Mouse (Mus musculus): ENCODE measurements around the gene Tbc1d22a. TPM values are rescaled to one million over a fixed set of nuclear protein-coding genes. Genes with fewer than 3 reads are reported as not detected.

The Tbc1d22a gene
- polyA plus RNA-seq, 1 experiment from 2014 or later = 9.1 TPM

GRCm38 (mm10) chr15:86168941-86169816 is 45.1 kb upstream of the Tbc1d22a start:
- H3K36me3 ChIP-seq (ENCODE audit: control insufficient read depth, insufficient read depth, low read length) = peaks cover 8% of the 10 kb centered on the region
- H3K9me3 ChIP-seq (ENCODE audit: control insufficient read depth, low read length) = no peaks in the 10 kb centered on the region
- H3K27ac ChIP-seq (replicated peaks in 1 of 2; ENCODE audit: control insufficient read depth in 1 of 2, insufficient read depth in 1 of 2, low read depth in 2 of 2, low read length in 2 of 2) = peak overlapping the region; percentile 15 to 53; a peak in 2 of 4 replicates
- no peak overlapping the region for H3K4me2 ChIP-seq (ENCODE audit: low read length)
- H3K9ac ChIP-seq (ENCODE audit: low read length) = peak overlapping the region; percentile 46; the same call in 1 of the 2 replicates
- peaks cover 48 to 61% of the 10 kb centered on the region in 2 experiments for H3K4me1 ChIP-seq (ENCODE audit: control insufficient read depth in 2 of 2, insufficient read depth in 2 of 2, low read length in 2 of 2)
- no peaks in the 10 kb centered on the region for H3K27me3 ChIP-seq (ENCODE audit: control insufficient read depth, insufficient read depth, low read length)
- no peak for ATAC-seq (ENCODE audit: insufficient number of reproducible peaks, insufficient read depth, low FRiP score, low read depth)
- H3K4me3 ChIP-seq (ENCODE audit: control insufficient read depth in 1 of 2, insufficient read depth in 1 of 2, low read depth in 1 of 2, low read length in 2 of 2) = no peak overlapping the region
- 54% methylated on average over 12 of the region's 12 CpGs for WGBS

DNA sequence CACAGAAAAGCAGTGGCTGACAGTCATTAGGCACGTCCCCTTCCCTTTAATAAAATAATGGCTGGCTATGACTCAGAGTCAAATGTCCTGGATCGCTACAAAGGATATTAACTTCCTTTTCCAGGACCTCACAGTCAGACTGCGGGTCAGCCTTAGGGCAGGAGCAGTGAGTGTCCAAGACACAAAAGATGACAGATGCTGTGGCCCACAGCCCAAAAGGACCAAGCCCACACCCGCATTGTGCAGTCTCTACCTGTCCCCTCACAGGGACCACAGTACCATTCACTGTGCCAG is 44.5 kb upstream of the Tbc1d22a start:
- Histone ChIP-seq H3K4me2 (ENCODE audit: low read length) (no peak overlapping the region), H3K9ac (ENCODE audit: low read length) (no peak overlapping the region), H3K27ac (replicated peaks in 1 of 2; ENCODE audit: control insufficient read depth in 1 of 2, insufficient read depth in 1 of 2, low read depth in 2 of 2, low read length in 2 of 2) (peak overlapping the region in 1 of 2 experiments; percentile 53; a peak in 2 of 4 replicates), H3K27me3 (ENCODE audit: control insufficient read depth, insufficient read depth, low read length) (no peaks in the 10 kb centered on the region), H3K4me1 (ENCODE audit: control insufficient read depth in 2 of 2, insufficient read depth in 2 of 2, low read length in 2 of 2) (peaks cover 53 to 65% of the 10 kb centered on the region in 2 experiments), H3K9me3 (ENCODE audit: control insufficient read depth, low read length) (no peaks in the 10 kb centered on the region), H3K36me3 (ENCODE audit: control insufficient read depth, insufficient read depth, low read length) (peaks cover 2% of the 10 kb centered on the region), H3K4me3 (ENCODE audit: control insufficient read depth in 1 of 2, insufficient read depth in 1 of 2, low read depth in 1 of 2, low read length in 2 of 2) (no peak overlapping the region)
- 73% methylated on average over 4 of the region's 4 CpGs for WGBS
- no peak for ATAC-seq (ENCODE audit: insufficient number of reproducible peaks, insufficient read depth, low FRiP score, low read depth)

- Histone ChIP-seq H3K4me3 (ENCODE audit: control insufficient read depth in 1 of 2, insufficient read depth in 1 of 2, low read depth in 1 of 2, low read length in 2 of 2) (no peak overlapping the region), H3K4me1 (ENCODE audit: control insufficient read depth in 2 of 2, insufficient read depth in 2 of 2, low read length in 2 of 2) (peaks cover 58 to 73% of the 10 kb centered on the region in 2 experiments), H3K27me3 (ENCODE audit: control insufficient read depth, insufficient read depth, low read length) (no peaks in the 10 kb centered on the region), H3K9ac (ENCODE audit: low read length) (no peak overlapping the region), H3K27ac (replicated peaks in 1 of 2; ENCODE audit: control insufficient read depth in 1 of 2, insufficient read depth in 1 of 2, low read depth in 2 of 2, low read length in 2 of 2) (peak overlapping the region in 1 of 2 experiments; percentile 64; a peak in 2 of 4 replicates), H3K9me3 (ENCODE audit: control insufficient read depth, low read length) (no peaks in the 10 kb centered on the region), H3K4me2 (ENCODE audit: low read length) (no peak overlapping the region), H3K36me3 (ENCODE audit: control insufficient read depth, insufficient read depth, low read length) (no peaks in the 10 kb centered on the region)
- ATAC-seq (ENCODE audit: insufficient number of reproducible peaks, insufficient read depth, low FRiP score, low read depth) = no peak
- WGBS = 81% methylated on average over 12 of the region's 12 CpGs
Observed at GRCm38 (mm10) chr15:86171316-86171715, 42.9 kb upstream of the Tbc1d22a start.

DNA sequence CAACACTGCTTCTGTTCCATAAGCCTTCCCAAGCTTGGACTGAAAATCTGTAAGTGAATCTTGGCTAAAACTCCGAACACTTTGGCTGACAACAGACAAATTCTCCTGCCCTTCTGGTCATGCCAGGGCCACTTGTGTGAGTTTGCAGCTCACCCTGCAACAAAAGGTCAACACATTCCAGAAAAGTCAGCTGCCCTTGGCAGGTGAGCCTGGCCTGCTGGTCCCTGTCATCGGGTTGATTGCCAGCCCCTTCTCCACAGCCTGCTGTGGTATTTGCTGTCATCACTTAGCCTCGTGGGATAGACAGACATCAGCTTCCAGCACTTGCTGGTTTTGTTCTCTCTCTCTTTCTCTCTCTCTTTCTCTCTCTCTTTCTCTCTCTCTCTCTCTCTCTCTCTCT is 42.1 kb upstream of the Tbc1d22a start:
- no peak overlapping the region for H3K4me3 ChIP-seq (ENCODE audit: control insufficient read depth in 1 of 2, insufficient read depth in 1 of 2, low read depth in 1 of 2, low read length in 2 of 2)
- 7% methylated on average over 3 of the region's 3 CpGs for WGBS

GRCm38 (mm10) chr15:86172526-86172925 is 41.7 kb upstream of the Tbc1d22a start:
- Histone ChIP-seq H3K4me1 (ENCODE audit: control insufficient read depth in 2 of 2, insufficient read depth in 2 of 2, low read length in 2 of 2) (peaks cover 65 to 82% of the 10 kb centered on the region in 2 experiments), H3K27ac (replicated peaks in 1 of 2; ENCODE audit: control insufficient read depth in 1 of 2, insufficient read depth in 1 of 2, low read depth in 2 of 2, low read length in 2 of 2) (peak overlapping the region; percentile 15 to 64; a peak in 3 of 4 replicates), H3K4me3 (ENCODE audit: control insufficient read depth in 1 of 2, insufficient read depth in 1 of 2, low read depth in 1 of 2, low read length in 2 of 2) (no peak overlapping the region), H3K4me2 (ENCODE audit: low read length) (peak overlapping the region; percentile 24), H3K27me3 (ENCODE audit: control insufficient read depth, insufficient read depth, low read length) (no peaks in the 10 kb centered on the region), H3K9ac (ENCODE audit: low read length) (no peak overlapping the region), H3K9me3 (ENCODE audit: control insufficient read depth, low read length) (no peaks in the 10 kb centered on the region), H3K36me3 (ENCODE audit: control insufficient read depth, insufficient read depth, low read length) (no peaks in the 10 kb centered on the region)
- peak; percentile 27 for ATAC-seq (ENCODE audit: insufficient number of reproducible peaks, insufficient read depth, low FRiP score, low read depth)
- WGBS = 23% methylated on average over 6 of the region's 6 CpGs

More for the DNA sequence above, 42.1 kb upstream of the Tbc1d22a start:
- no peaks in the 10 kb centered on the region for H3K36me3 ChIP-seq (ENCODE audit: control insufficient read depth, insufficient read depth, low read length)
- H3K4me1 ChIP-seq (ENCODE audit: control insufficient read depth in 2 of 2, insufficient read depth in 2 of 2, low read length in 2 of 2) = peaks cover 62 to 79% of the 10 kb centered on the region in 2 experiments
- peak; percentile 68 for ATAC-seq (ENCODE audit: insufficient number of reproducible peaks, insufficient read depth, low FRiP score, low read depth)
- peak overlapping the region; percentile 42 to 64; a peak in 3 of 4 replicates for H3K27ac ChIP-seq (replicated peaks in 1 of 2; ENCODE audit: control insufficient read depth in 1 of 2, insufficient read depth in 1 of 2, low read depth in 2 of 2, low read length in 2 of 2)
- no peaks in the 10 kb centered on the region for H3K9me3 ChIP-seq (ENCODE audit: control insufficient read depth, low read length)
- peak overlapping the region; percentile 35; the same call in 1 of the 2 replicates for H3K4me2 ChIP-seq (ENCODE audit: low read length)
- H3K9ac ChIP-seq (ENCODE audit: low read length) = no peak overlapping the region
- no peaks in the 10 kb centered on the region for H3K27me3 ChIP-seq (ENCODE audit: control insufficient read depth, insufficient read depth, low read length)

GRCm38 (mm10) chr15:86173136-86173985 is 40.9 kb upstream of the Tbc1d22a start:
- Histone ChIP-seq H3K9ac (ENCODE audit: low read length) (peak overlapping the region; percentile 6; the same call in 1 of the 2 replicates), H3K4me3 (ENCODE audit: control insufficient read depth in 1 of 2, insufficient read depth in 1 of 2, low read depth in 1 of 2, low read length in 2 of 2) (no peak overlapping the region), H3K4me1 (ENCODE audit: control insufficient read depth in 2 of 2, insufficient read depth in 2 of 2, low read length in 2 of 2) (peaks cover 61 to 74% of the 10 kb centered on the region in 2 experiments), H3K4me2 (ENCODE audit: low read length) (peak overlapping the region; percentile 24), H3K27ac (replicated peaks in 1 of 2; ENCODE audit: control insufficient read depth in 1 of 2, insufficient read depth in 1 of 2, low read depth in 2 of 2, low read length in 2 of 2) (peak overlapping the region in 1 of 2 experiments; percentile 64; a peak in 2 of 4 replicates), H3K36me3 (ENCODE audit: control insufficient read depth, insufficient read depth, low read length) (no peaks in the 10 kb centered on the region), H3K9me3 (ENCODE audit: control insufficient read depth, low read length) (no peaks in the 10 kb centered on the region), H3K27me3 (ENCODE audit: control insufficient read depth, insufficient read depth, low read length) (no peaks in the 10 kb centered on the region)
- ATAC-seq (ENCODE audit: insufficient number of reproducible peaks, insufficient read depth, low FRiP score, low read depth) = no peak
- WGBS = 23% methylated on average over 16 of the region's 16 CpGs

DNA sequence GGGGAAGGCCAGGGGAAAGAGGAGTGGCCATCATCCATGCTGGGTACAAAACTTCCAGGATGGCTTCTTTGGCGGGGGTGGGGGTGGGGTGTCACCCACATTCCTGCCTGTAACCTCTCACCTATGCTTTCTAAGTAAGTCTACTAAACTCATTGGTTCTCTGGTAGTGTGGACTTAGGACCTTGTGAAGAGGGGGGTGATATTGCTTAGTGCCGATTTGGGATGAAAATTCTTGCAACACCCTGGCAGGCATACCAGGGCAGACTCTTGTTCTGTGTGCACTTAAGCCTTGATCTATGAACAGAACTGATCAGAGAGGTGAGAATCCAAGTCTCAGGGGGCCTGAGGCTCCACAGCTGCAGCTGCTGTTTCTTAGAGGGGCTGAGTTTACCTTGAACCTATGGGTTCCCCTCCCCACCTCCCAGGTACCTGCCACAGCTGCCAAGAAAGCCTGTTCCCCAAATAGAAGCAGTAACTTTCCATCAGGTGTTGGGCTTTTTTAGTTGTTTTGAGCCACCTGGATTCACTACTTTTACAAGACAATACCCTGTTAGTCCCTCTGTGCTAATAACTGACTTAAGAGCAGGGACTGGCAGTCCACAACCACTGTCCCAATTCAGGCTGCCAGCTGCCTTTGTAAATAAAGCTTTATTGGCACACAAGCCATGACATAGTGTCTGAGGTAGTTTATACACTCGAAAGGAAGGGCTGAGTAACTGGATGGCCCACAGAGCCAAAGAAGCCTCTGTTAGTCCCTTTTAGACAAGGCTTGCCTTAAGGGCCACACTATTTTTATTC is 38.8 kb upstream of the Tbc1d22a start:
- no peaks in the 10 kb centered on the region for H3K9me3 ChIP-seq (ENCODE audit: control insufficient read depth, low read length)
- H3K27ac ChIP-seq (replicated peaks in 1 of 2; ENCODE audit: control insufficient read depth in 1 of 2, insufficient read depth in 1 of 2, low read depth in 2 of 2, low read length in 2 of 2) = no peak overlapping the region
- no peaks in the 10 kb centered on the region for H3K27me3 ChIP-seq (ENCODE audit: control insufficient read depth, insufficient read depth, low read length)
- peaks cover 44 to 54% of the 10 kb centered on the region in 2 experiments for H3K4me1 ChIP-seq (ENCODE audit: control insufficient read depth in 2 of 2, insufficient read depth in 2 of 2, low read length in 2 of 2)
- ATAC-seq (ENCODE audit: insufficient number of reproducible peaks, insufficient read depth, low FRiP score, low read depth) = no peak
- WGBS = 80% methylated on average over 3 of the region's 3 CpGs
- H3K4me2 ChIP-seq (ENCODE audit: low read length) = no peak overlapping the region
- no peak overlapping the region for H3K4me3 ChIP-seq (ENCODE audit: control insufficient read depth in 1 of 2, insufficient read depth in 1 of 2, low read depth in 1 of 2, low read length in 2 of 2)
- no peak overlapping the region for H3K9ac ChIP-seq (ENCODE audit: low read length)
- H3K36me3 ChIP-seq (ENCODE audit: control insufficient read depth, insufficient read depth, low read length) = no peaks in the 10 kb centered on the region
